Mouse (Mus musculus) urinary bladder, postnatal 36 days (tissue): Measurements from ENCODE around the gene Tph1.

Experiments used
- DNase-seq, 2 experiments: peaks; one replicate each; pipeline ENCODE4 v3.0.0; 2022; ENCODE audit warnings: low spot score in 2 of 2, mixed read lengths in 1 of 2

Tph1 gene

DNA sequence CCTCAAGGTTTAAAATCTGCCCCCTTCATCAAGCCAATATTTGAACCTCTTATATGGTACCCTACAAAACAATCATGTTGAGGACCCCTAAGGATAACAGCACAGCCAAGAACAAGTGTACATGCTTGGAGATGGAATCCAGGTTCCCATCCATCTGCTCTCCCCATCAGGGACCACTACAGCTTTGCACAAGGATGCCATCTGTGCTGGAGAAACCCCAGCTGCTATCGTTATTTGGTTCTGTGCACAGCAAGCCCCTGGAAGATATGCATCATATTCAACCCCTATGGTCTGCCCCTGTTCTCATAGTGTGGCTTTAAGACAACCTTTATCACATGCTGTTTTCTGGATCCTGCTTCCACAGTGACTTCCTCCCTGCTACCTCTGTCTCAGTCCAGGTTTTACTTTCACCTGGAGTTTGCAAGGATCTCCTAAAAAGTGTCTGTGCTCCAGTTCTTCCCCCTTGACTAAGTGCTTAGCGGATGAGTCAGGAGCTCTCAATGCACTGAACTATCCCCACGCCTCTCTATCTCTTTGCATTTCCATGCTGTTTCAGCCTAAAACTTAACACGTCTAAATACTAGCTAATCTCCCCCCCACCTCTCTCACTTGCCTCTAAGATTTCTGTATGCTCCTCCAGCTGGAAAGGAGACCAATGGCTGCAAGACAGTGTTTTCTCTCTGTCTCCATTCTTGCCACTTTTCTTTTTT, 23.8 kb downstream of the Tph1 start:
- no peak for DNase-seq

DNA sequence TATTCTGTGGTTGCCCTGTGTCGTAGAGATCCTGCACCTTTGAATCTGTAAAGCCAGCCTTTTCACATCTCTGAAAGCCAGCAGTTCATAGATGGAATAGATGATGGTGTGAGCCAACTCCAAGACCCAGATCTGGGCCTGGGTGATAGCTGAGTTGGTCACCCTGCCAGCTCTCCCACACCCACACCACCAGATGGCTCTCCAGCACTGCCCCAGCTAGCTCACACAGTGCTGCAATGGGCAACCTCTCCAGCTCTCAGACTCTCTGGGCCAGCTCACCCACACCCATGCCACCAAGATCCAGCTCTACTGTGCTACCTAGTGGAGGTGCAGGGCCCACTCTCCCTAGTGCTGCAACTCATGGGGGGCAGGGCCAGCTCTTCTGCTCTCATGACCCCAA, 29.2 kb downstream of the Tph1 start:
- DNase-seq, result no peak

DNA sequence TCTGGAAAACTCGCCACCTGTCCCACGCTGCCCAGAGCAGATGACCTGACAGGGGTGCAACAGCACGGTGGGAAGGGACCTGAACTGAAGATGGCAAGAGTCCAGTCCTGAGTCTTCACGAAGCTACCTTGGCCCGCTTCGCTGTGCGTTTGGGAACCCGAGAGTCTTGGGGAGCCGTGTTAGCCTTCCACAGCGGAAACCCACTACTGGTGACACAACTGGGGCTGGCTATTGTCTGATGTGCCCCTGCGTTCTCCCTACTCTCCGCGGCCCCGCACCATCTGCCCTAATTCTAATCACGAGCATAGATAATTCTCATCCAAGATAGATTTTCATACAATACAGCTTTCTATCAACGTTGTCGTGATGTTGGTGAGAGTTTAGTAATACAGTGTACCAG, 32.3 kb downstream of the Tph1 start:
- DNase-seq, result no peak

DNA sequence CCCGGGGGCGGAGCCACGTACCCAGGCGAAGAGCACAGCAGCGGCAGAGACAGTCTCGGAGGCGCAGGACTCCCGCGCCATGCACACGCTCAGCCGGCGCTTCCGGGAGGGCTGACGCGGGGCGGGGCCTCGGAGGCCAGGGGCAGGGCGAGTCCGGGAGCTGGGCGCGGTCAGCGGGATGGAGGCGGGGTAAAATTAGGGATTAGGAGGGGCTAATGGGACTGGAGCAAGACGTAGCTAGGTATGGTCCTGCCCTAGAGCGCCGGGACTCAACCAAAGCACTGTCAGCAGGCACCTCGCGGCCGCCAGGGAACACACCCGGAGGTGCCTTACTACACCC, 32.7 kb downstream of the Tph1 start, which contains the start of gene Sergef:
TSS of gene Sergef (minus strand) at position 116 of the 340 bp plus-strand sequence.
- DNase-seq, result peak; percentile 87 to 90

DNA sequence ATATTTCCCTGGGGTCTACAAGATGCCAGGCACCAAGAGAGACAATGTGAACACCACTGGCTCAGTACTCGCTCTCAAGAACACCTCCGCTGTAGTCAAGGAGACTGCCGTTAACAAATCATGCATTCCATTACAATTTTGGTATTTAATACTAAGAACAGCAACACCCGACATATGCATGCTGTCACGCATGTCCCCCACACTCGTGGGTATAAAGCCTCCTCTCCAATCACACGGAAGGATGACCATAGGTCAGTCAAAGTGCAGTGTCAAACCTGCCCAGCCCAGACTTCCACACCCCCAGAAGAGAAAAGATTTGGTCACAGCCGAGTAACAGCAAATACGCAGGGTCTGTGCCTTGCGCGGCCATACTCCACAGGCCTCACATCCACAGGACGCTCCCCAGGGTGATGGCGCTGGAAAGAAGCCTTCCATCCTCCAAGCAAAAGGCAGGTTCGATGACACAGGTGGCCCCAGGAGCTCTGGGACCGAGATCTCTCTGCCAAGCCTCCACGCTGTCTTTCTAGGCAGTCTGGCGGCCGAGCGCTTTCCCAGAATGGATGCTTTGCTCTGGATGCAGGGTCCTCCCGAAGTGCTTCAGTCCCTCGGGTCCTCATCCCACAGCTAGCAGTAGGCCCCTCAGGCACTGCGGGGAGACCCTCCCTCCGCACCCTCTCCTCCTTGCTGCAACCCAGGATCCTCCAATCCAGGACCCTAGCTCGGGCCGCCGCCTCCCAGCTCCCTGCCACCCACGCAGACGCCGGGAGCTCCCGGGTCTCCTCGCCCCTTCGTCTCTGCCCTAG, 33.2 kb downstream of the Tph1 start:
- peak in 1 of 2 experiments; percentile 4 for DNase-seq

DNA sequence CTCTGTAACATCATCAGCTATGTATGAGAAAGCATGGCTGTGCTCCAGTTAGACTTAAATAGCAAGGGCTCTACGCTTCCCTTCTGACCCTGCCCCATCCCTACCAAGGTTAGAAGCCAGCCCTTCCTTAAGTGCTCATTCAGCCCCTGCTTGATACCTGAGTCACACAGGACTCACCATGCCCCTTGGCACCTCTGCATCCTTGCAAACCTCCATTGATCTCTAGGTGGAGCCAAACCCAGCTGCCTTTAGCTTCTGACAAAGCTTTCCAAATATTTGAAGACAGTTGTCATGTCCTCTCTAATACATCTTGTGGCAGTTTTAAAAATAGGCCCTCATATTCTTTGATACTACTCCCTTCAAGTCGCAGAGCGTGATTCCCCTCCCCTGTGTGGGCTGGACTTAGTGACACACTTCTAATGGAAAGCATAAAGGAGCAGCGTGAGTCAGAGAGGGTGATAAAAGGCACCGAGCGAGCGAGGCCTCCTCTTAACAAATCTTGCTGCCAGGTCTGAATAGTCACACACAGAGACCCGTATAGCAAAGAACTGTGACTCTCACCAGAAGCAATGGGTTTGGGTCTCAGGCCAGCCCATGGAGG, 43.9 kb downstream of the Tph1 start:
- DNase-seq, result no peak

DNA sequence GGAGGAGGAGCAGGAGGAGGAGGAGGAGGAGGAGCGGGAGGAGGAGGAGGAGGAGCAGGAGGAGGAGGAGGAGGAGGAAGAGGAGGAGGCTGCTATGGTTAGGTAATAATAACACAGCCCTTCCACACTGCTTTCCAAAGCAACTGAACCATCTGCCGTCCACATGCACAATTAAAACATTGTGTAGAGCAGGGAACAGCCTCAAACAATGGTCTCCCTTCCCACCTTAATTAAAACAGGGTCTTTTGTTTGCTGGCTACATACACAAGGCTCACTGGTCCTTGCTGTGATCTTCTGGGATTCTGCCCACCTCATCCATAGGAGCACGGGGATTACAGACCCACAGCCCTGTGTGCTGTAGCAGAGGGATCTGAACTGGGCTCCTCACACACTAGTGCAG, 48.4 kb downstream of the Tph1 start:
- no peak for DNase-seq

DNA sequence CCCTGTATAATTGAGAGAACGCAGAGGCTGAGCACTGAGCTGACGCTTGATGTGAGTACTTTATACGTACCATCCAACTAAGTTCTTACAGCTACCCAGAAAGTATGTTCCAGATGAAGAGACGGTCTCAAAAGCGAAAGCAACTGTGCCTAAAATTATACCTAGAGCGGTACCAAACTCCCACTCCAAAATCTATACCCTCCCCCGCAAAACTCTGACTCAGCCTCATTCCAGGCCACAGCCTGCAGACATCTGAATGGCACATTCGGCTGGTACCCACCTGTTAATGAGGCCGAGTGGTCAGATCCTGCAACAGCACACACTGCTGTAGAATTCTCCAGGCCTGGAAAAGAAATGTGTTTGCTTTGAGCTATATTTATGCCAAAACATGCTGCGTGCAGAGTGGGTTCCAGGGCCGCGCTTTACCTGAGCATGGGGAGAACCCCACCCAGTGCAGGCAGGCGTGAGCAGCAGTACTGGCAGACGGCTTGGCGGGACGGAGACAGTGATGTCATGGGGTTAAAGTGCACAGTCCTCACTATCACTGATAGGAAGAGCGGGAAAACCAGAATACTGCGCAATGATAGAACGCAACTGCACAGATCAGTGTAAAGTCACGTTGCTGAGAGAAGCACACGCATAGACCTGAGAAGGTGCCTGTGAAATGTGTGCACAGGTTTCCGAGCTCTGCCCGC, 53.8 kb downstream of the Tph1 start:
- no peak for DNase-seq

DNA sequence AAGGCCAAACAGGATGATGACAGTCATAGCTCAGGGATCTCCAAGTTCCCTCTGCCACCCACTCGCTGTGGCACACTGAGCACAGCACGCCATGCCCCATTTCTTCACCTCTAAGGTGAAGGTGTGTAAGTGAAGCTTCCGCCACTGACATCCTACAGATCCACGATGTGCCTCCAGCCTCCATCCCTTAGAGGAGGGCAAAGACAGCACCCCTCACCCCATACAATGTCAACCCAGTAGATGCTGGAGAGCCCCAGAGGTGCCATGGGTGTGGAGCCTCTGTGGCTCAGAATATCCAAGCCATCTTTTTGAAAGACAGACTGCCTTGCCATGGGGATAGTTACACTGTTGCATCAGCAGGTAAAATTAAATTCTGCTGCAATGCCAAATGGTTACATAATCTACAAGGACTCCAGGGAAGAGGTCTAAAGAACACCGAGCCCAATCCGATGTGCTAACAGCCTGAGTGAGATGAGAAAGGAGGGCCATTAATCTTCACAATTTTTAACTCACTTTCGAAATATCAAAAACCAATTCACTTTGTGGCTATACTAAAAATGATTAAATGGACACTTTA, 55.8 kb downstream of the Tph1 start:
- DNase-seq, result no peak

DNA sequence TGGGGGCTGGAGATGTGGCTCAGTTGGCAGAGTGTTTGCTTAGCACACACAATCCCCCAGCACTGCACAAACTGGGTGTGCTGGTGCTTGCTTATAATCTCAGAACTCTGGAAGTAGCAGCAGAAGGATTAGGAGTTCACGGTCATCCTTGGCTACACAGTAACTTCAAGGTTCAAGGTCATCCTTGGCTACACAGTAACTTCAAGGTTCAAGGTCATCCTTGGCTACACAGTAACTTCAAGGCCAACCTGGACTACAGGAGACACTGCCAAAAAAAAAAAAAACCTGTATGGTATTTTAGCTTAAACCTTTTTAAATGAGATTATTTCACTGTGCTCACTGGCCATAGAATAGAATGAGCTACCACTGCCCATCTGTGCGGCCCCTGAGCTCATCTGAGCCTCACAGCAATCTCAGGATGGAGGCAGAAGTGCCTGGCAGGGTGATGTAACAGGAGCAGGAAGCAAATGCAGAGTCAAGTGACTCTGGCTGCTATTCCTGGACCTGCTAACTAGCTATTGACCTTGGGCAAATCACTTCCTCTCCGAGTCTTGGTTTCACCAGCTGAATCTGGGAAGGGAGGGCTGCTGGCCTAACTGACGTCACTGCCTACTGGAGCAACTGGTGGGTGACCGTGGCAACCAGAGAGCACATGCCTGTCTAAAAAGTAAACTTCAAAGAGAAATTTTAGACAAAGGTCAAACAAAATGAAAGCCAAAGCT, 56.9 kb downstream of the Tph1 start:
- DNase-seq, result peak in 1 of 2 experiments; percentile 5

DNA sequence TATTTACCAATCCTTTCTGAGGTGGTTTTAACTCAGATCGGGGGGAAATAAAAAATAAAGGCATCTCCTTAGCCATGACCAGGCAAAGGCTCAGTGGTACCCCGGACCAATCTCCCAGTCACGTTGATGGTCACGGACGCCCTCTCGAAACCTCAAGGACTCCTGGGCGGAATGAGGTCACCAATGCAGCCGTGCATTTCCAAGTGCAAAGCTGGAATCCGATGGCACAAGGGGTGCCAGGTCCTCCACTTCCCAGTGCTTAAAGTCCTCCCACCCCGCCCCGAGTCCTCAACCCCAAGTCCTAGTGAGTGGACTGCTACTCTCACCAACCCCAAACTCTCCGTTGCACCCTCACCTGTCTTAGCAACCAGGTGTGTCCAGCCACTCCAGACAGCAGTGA, 58.1 kb downstream of the Tph1 start:
- DNase-seq, result no peak

DNA sequence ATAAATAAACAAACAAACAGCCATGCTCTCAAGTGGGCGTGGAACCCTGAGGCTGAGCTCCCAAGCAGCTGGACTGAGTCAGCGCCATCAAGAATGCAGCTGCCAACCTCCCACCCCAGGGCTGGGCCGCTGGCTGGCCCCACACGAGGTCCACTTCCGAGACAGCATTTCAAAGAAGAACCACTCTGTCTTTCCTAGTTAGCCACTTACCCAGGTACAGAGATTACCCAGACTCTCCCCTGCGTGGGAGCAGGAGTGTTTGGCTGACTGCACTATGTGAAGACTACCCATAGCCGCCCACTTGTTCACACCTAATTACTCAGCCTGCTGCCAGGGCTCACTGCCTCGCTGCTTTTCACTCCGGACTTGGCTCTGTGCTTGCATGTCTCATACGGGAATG, 59.2 kb downstream of the Tph1 start:
- no peak for DNase-seq

DNA sequence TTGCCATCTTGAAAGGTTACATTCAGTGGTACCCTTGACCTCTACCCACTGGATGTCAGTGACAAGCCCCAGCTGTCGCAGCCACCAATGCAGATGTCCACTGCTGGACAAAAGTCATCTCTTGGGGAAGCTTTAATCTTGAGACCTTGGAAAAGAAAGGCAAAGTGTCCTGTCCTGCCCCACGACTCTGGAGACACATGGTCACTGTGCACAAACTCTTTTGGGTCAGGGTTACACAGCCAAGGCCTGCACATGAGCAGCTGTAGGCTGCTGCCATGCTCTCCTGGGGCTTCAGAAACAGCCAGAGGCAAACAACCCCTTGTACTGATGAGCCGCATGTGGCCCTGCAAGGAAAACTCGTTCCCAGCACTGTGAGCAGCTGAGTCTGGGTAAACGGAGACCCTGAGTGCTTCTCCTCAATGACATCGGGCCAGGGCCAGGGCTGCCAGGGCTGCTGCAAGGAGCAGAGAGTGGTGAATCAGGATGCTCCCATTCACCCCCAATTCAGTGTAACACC, 59.9 kb downstream of the Tph1 start:
- no peak for DNase-seq

DNA sequence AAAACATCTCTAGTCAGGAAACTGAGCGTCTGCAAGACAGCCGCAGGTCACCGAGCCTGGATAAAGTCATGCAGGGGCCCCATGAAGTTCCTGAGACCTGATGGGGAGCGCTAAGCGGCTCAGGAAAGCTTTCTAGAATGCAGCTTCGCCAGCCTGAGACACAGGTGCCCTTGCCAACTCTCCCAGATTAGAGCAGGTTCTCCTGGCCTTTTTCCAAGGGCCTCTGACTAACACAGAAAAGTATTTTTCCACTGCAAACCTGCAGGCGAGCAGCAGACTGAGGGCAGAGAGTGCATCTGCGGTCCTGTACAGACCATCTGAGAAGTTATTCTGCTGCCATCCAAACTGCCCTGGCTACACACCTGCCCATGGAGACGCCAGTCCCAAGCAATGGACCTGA, 60.4 kb downstream of the Tph1 start:
- DNase-seq, result peak in 1 of 2 experiments; percentile 14

DNA sequence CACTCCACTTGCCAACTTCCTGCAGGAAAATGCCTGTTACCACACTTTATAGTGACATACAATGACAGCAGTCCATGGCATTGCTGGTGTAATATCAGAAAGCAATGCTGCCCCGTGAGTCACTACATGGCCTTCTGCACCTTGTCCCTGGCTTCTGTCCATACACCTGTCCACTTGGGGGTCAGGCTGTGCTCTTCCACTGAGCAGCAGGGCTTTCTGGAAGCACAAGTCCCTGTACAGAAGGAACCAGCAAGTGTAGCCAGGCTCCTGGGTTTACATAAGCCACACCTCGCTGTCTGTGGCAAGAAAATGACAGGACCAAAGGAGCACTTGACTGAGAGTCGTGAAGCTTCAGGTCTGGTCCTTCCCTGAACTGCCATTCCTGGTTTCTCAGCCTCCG, 63.0 kb downstream of the Tph1 start:
- DNase-seq, result no peak

DNA sequence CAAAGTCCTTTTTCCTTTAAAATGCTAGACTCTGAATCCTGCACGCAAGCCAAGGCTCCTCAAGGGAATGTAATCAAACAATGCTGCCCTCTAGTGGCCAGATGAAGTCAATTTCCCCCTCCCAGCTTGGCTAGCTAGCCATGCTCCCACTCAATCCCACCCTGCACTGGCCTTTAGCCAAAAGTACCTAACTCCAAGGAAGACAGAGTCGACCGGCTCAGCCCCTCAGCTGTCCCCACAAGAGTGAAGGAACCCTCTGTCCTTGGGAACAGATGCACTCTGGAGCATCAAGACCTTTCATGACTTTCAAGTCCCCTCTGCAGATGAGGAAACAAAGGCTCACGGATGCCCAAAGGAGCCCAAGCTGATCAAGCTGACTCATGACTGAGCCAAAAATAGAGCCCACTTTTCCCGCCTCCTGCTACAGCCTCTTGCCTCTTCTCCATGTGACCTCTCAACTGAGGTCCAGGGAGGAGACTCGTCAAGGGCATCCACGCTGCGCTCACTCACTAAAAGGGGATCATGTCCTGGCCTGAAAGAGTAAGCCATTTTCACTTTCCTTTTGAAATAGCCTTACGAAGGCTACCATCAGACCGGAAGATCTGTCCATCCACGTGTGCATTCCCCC, 64.8 kb downstream of the Tph1 start:
- peak in 1 of 2 experiments; percentile 15 for DNase-seq

DNA sequence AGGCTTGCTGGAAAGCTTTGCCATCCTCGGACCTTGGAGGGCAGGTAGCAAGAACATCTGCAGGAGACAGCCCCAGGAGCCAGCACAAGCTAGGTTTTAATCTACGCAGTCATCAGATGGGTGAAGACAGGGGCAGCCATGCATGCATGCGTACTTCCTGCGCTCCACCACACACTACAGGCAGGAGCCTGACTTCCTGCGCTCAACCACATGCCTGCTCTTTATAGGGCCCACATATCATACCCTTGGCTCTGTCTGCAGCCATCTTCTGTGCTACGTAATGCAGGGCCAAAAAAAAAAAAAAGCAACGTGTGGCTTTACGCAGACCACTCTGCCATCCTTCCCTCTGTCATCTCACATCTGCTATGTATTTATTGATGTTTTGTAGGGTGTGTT, 65.3 kb downstream of the Tph1 start:
- no peak for DNase-seq

DNA sequence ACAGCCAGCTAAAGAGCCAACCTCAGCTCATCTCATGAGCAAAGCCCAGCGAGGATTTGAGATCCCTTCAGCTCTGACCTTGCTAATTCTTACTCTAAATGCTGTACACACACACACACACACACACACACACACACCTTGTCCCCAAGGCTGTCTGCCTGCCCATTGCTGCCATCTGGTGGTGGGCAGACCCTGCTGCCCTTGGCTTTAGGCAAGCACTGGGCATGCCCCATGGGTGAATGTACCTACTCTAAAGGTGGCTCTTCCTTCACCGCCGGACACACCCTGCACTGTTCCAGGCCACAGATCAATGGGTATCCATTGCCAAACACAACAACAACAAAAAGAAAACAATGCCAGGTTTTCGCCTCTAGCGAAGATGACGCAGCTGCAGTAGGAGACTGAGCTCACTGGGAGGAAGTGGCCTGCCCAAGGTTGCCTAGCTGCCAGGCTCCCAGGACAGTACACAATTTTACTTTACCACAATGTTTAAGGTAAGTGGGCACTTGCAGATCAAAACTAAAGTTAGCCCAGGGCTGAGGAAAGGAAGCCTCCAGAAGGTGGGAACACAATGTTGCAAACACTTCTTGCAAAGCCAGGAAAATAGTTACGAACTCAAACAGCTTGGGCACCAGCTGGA, 65.8 kb downstream of the Tph1 start:
- peak; percentile 51 to 55 for DNase-seq

DNA sequence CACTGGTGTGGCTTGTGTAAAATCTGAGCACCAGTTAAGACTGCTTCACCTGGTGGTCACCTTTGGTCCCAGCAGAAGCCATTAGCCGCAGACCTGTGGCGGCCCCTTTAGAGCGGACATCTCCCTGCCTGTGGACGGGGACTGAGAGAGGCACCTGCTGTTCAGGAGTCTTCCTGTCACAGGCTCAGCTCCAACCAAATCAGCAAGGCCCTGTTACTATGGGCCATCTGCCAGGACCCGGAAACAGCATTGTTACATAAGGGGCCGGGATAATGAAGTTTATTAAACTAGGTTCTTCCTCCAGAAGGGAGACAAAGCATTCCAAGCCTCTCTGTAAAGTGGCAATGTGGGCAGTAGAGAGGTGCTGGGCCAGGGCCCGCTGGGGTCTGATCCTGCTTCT, 69.3 kb downstream of the Tph1 start:
- DNase-seq, result no peak

DNA sequence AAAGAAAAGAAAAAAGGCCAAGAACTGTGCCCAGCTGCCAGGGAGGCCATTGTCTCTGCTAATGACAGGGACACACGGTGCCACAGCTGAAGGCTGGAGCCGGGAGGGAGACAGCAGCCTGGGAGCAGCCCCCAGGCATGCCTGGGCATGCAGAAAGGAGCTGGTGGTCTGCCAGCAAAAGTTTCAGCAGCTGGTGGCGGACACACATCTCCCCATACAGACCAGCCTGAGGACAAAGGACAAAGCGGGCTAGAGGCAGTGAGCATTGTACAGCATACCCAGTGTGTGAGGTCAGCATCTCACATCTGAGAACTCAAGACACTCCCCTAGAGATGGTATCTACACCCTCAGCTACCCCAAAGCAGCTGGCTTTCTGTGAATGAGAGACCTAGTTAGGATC, 70.3 kb downstream of the Tph1 start:
- DNase-seq, result no peak
